Mouse (Mus musculus): ENCODE results near the gene Sav1.

Sav1 gene

DNA sequence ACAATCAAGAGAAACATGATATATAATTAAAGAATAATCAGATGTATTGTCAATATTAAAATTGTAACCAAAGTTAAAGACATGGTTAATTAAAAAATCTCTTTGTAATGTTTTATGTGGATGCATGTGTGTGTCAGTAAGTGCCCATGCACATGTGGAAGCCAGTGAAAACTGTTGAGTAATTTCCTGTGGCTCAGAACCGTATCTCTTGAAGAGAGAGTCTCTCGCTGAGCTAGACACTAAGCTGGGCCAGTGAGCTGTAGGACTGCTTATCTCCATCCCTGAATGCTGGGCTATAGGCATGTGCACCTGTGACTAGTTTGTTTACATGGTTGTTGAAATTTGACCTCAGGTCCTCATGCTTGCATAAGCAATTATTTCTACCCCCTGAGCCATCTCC lies 29.4 kb downstream of the Sav1 start:
- DNase-seq (ENCODE audit: low spot score): no peak

- no peak for DNase-seq (ENCODE audit: low spot score)
Measured at GRCm38 (mm10) chr12:69947502-69947901, 39.3 kb downstream of the Sav1 start.

DNA sequence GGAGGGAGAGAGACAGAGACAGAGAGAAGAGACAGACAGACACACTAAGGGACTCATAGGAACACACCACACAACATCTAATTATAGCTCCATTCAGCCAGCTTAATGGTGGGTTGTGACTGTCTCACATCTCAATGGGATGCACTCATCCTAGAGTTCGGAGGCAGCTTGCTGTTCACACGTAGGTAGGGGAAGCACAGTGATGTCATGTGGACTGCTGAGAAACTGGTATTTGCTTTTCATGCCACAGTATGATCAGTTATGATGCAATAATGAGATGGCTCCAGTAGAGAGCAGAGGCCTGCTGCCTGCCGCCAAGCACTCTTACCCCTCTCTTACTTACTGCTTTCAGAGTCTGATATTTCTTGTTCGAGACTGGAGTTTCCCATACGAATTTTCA lies 40.9 kb downstream of the Sav1 start:
- no peak for DNase-seq (ENCODE audit: low spot score)

GRCm38 (mm10) chr12:69941655-69942329 lies 45.0 kb downstream of the Sav1 start:
- DNase-seq (ENCODE audit: low spot score): no peak

- DNase-seq (ENCODE audit: low spot score): no peak
Measured at GRCm38 (mm10) chr12:69939291-69939690, 47.5 kb downstream of the Sav1 start.

GRCm38 (mm10) chr12:69937731-69938130 lies 49.1 kb downstream of the Sav1 start:
- DNase-seq (ENCODE audit: low spot score): no peak

DNA sequence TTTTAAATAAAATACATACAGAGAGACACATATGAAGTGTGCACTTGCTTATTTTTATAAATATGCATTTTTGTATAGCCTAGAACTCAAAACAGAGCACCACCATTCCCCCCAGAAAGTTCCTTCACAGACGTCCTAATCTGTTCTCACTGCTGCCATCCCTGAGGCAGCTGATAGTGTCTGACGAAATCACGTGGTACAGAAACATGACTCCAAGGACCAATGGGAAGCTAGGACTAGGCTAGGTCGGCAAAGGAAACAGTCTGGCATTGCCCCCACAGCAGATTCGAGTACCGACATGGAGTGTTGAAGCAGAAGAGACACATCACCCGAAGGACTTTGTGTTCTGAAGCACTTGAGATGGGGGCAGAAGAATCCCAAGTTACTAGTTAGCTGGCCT lies 60.1 kb downstream of the Sav1 start:
- no peak for DNase-seq (ENCODE audit: low spot score)

DNA sequence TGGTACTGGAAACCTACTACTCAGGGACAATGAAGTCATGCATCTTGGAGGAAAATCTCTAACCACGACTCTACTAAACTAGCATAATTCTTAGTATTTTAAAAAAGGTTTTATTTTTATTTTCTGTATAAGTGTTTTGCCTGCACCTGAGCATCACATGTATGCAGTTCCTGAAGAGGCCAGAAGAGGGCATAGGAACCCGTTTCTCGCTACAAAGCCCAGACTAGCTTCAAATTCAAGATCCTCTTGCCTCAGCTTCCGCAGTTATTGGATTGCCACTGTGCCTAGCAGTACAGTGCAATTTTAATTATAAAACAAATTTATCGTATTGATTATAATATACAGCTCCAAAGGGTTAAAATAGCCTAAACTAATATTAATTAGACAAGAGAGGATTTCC lies 62.8 kb downstream of the Sav1 start:
- DNase-seq (ENCODE audit: low spot score): peak; percentile 50

GRCm38 (mm10) chr12:69923603-69924002 lies 63.2 kb downstream of the Sav1 start:
- no peak for DNase-seq (ENCODE audit: low spot score)

DNA sequence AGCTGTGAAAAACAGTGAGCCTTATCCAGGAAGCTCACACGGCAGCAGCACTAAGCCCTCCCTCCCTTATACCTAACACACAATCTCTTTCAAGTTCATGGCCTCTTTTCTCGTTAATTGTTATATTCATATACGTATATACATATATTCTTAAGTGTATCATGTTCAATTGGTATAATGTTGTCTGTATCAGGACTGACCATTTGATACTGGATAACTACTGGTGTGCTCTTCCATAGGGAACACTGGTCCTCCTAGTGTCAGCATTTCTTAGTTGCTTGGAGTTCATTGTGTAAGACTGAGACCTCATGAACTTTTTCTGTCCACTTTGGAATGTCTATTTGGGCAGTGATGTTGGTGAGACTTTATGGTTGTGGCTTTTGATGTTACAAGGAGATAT lies 63.7 kb downstream of the Sav1 start:
- no peak for DNase-seq (ENCODE audit: low spot score)

DNA sequence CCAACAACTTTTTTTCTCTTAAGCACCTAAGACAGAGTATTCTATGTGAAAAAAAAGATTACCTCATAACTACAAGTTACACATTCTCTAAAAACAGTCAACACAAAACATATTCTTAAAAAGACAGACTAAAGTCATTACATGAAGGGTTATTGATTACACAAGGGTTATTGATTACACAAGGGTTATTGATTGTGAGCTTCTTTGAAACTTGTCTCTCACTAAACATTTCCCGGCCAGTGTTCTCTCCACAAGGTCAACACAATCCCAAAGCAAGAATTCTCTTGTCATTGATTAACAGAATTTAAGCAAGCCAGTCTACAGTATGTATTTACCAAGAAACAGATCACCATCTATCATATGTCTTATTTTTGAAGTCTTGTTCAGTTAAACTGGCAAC lies 64.7 kb downstream of the Sav1 start:
- no peak for DNase-seq (ENCODE audit: low spot score)

GRCm38 (mm10) chr12:69917870-69918269 lies 68.9 kb downstream of the Sav1 start:
- DNase-seq (ENCODE audit: low spot score): no peak

All from testis, postnatal 10 days (tissue).